ENCODE assay signal across 11 mouse cellular contexts in the genomic region with DNA sequence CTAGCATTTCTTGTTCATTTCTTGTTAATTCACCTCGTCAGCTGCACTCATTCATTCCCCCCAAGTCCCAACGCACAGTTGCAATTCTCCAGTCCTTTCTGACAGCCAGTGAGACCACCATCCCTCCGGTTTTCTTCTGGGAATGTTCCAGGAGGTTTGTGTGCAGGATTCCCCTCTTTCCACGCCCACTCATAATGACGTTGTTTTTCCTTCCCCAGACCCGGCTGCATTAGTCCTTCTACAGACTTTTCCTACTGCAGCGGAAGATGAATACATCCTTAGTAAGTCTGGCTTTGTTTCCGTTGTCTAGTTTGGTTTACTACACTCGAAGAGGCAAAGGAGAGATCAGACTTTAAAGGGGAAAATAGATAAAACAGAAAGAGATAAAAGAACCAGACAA. TPM values are rescaled to one million over a fixed set of nuclear protein-coding genes. Genes with fewer than 3 reads are reported as not detected.
DNase-seq lines count a peak whose midpoint lies in the region; ATAC-seq and TF ChIP-seq lines count a peak whose summit lies in the region.
"Had no signal": no experiment of that assay in that cellular context is flagged by ENCODE, and none has a peak within 500 bp of the region (broad histone marks: within the 10 kb centered on the region; RNA-seq: fewer than 3 reads in every experiment).

No protein-coding gene starts in this region.

- H3K36me3 ChIP-seq in heart, embryonic 14.5 days (ENCODE audit: control insufficient read depth, insufficient read depth, low read length), result peaks cover 44% of the 10 kb centered on the region
- H3K36me3 ChIP-seq in MEL (ENCODE audit: control insufficient read depth in 1 of 2, insufficient read depth in 2 of 2, low read length in 2 of 2) (peaks cover 4 to 10% of the 10 kb centered on the region in 2 experiments; a peak in 3 of 4 replicates), macrophage (ENCODE audit: inconsistent target) (peaks cover 19% of the 10 kb centered on the region)
- no peaks in the 10 kb centered on the region; the same call in 1 of the 2 replicates for H3K36me3 ChIP-seq in hindbrain, embryonic 11.5 days (ENCODE audit: control insufficient read depth, insufficient read depth, low read length)

- no peak for TF ChIP-seq CTCF in MEL (IDR thresholded peaks at IDR 0.05 in 2 of 3, conservative IDR thresholded peaks at IDR 0.05 in 1 of 3; ENCODE audit: control insufficient read depth in 1 of 3, insufficient read depth in 1 of 3, low read depth in 2 of 3, low read length in 3 of 3, poor library complexity in 1 of 3, severe bottlenecking in 1 of 3)

- TF ChIP-seq EP300 in MEL (IDR thresholded peaks at IDR 0.05; ENCODE audit: low read depth in 1 of 2, low read length in 2 of 2), result no peak

- DNase-seq in heart, adult 8-10 months (ENCODE audit: low spot score), result no peak
- no peak for DNase-seq in MEL (ENCODE audit: low read depth, low spot score)
- no peak for DNase-seq in hindbrain, embryonic 11.5 days (ENCODE audit: low spot score)
- no peak for DNase-seq in frontal cortex, postnatal 10 days (ENCODE audit: low spot score in 2 of 2)
- no peak for DNase-seq in urinary bladder, adult 18-20 months (ENCODE audit: low spot score in 2 of 2)
- DNase-seq in ovary, adult 18-20 months (ENCODE audit: low spot score), result no peak
- DNase-seq: cerebellum, adult 9-10 months had no signal

- peaks cover 8% of the 10 kb centered on the region for H3K79me2 ChIP-seq in MEL (ENCODE audit: control insufficient read depth, insufficient read depth, low read length, poor library complexity)
- peaks cover 8% of the 10 kb centered on the region; the same call in 1 of the 2 replicates for H3K79me2 ChIP-seq in macrophage (ENCODE audit: inconsistent target)

- peak overlapping the region; percentile 92 for H3K4me2 ChIP-seq in heart, embryonic 14.5 days (ENCODE audit: low read length)
- peak overlapping the region; percentile 80 for H3K4me2 ChIP-seq in hindbrain, embryonic 11.5 days (replicated peaks; ENCODE audit: low read depth, low read length)

- TF ChIP-seq POLR2A in MEL (IDR thresholded peaks at IDR 0.05; ENCODE audit: control insufficient read depth in 1 of 2, insufficient read depth in 1 of 2, low read depth in 1 of 2, low read length in 2 of 2, poor library complexity in 1 of 2), result no peak

- H3K9me3 ChIP-seq in heart, embryonic 14.5 days (ENCODE audit: control insufficient read depth, low read length), result no peaks in the 10 kb centered on the region
- H3K9me3 ChIP-seq in MEL (replicated peaks; ENCODE audit: insufficient read depth, low read length), result no peaks in the 10 kb centered on the region
- no peaks in the 10 kb centered on the region for H3K9me3 ChIP-seq in hindbrain, embryonic 11.5 days (ENCODE audit: control insufficient read depth, low read length)

- WGBS in heart, embryonic 14.5 days, result 36% methylated on average over 9 of the region's 9 CpGs
- WGBS in hindbrain, embryonic 11.5 days, result 58% methylated on average over 9 of the region's 9 CpGs
- 51% methylated on average over 9 of the region's 9 CpGs for WGBS in macrophage (ENCODE audit: missing documents)

- H3K4me1 ChIP-seq in heart, embryonic 14.5 days (ENCODE audit: control insufficient read depth in 2 of 2, insufficient read depth in 2 of 2, low read length in 2 of 2), result peaks cover 7 to 9% of the 10 kb centered on the region in 2 experiments
- peaks cover 0 to 17% of the 10 kb centered on the region in 2 experiments; a peak in 2 of 4 replicates for H3K4me1 ChIP-seq in MEL (ENCODE audit: control insufficient read depth in 1 of 2, insufficient read depth in 2 of 2, low read length in 2 of 2)
- H3K4me1 ChIP-seq in hindbrain, embryonic 11.5 days (replicated peaks; ENCODE audit: control insufficient read depth, insufficient read depth, low read length), result no peaks in the 10 kb centered on the region

- peak overlapping the region; percentile 85 to 87; a peak in 3 of 4 replicates for H3K4me3 ChIP-seq in heart, embryonic 14.5 days (ENCODE audit: control insufficient read depth in 1 of 2, insufficient read depth in 1 of 2, low read depth in 1 of 2, low read length in 2 of 2)
- H3K4me3 ChIP-seq in MEL (ENCODE audit: control insufficient read depth in 1 of 2, insufficient read depth in 1 of 2, low read depth in 2 of 2, low read length in 2 of 2), result peak overlapping the region; percentile 63 to 86
- H3K4me3 ChIP-seq in hindbrain, embryonic 11.5 days (ENCODE audit: low read depth, low read length), result peak overlapping the region; percentile 87
- peak overlapping the region; percentile 60; the same call in 1 of the 2 replicates for H3K4me3 ChIP-seq in macrophage (ENCODE audit: inconsistent target)

- ATAC-seq in heart, embryonic 14.5 days (ENCODE audit: insufficient number of reproducible peaks, insufficient read depth, low FRiP score, low read depth), result no peak
- ATAC-seq in hindbrain, embryonic 11.5 days (ENCODE audit: low FRiP score), result no peak

- no peak for TF ChIP-seq RAD21 in MEL (IDR thresholded peaks at IDR 0.05; ENCODE audit: low read depth, low read length)

- H3K9ac ChIP-seq in heart, embryonic 14.5 days (ENCODE audit: low read length), result peak overlapping the region; percentile 93
- H3K9ac ChIP-seq in MEL (ENCODE audit: control insufficient read depth, low read depth, low read length, poor library complexity, severe bottlenecking), result peak overlapping the region; percentile 86
- peak overlapping the region; percentile 95; the same call in 1 of the 2 replicates for H3K9ac ChIP-seq in hindbrain, embryonic 11.5 days (ENCODE audit: low read depth, low read length)

- H3K27me3 ChIP-seq in heart, embryonic 14.5 days (ENCODE audit: control insufficient read depth, insufficient read depth, low read length), result no peaks in the 10 kb centered on the region
- no peaks in the 10 kb centered on the region for H3K27me3 ChIP-seq in MEL (ENCODE audit: control insufficient read depth in 1 of 2, insufficient read depth in 2 of 2, low read length in 2 of 2)
- H3K27me3 ChIP-seq in hindbrain, embryonic 11.5 days (ENCODE audit: control insufficient read depth, insufficient read depth, low read length), result no peaks in the 10 kb centered on the region

- no peak overlapping the region for H3K27ac ChIP-seq in heart, embryonic 14.5 days (replicated peaks in 1 of 2; ENCODE audit: control insufficient read depth in 1 of 2, insufficient read depth in 1 of 2, low read depth in 2 of 2, low read length in 2 of 2)
- H3K27ac ChIP-seq in MEL (ENCODE audit: control insufficient read depth, low read depth, low read length), result no peak overlapping the region
- H3K27ac ChIP-seq in hindbrain, embryonic 11.5 days (ENCODE audit: low read depth, low read length), result no peak overlapping the region
- no peak overlapping the region for H3K27ac ChIP-seq in macrophage

RNA-seq across cellular contexts. Expression of a gene that starts 1.1 kb away (rescaled TPM):
- 9.4 and 9.7 TPM in 2 replicates for polyA plus RNA-seq in heart, embryonic 14.5 days (2014; fragmentation: Nextera tagmentation; extraction: Ambion mirVana)
- 1 to 10 TPM; 8.7 to 9.6 (median 9.2) TPM for total RNA-seq in heart, adult 8-10 months (2022)
- total RNA-seq in MEL (2012; rRNA removed), result 15.5 and 17.3 TPM in 2 replicates
- polyA plus RNA-seq in MEL (2012; ENCODE audit: insufficient read depth in 1 of 2, insufficient read length in 2 of 2, low read depth in 1 of 2, low replicate concordance in 2 of 2, missing spikeins in 1 of 2) (10 to 100 TPM; 15.2 to 56.3 TPM), macrophage (2018) (4.7 to 6.0 TPM (median 5.2 TPM) in 3 replicates)
- polyA plus RNA-seq in hindbrain, embryonic 11.5 days (2014; fragmentation: Nextera tagmentation; extraction: Ambion mirVana), result 20.3 and 24.3 TPM in 2 replicates
- 10 to 100 TPM in 16 of 26 experiments, 1 to 10 TPM in 10; 2.8 to 35.9 (median 13.1) TPM for total RNA-seq in macrophage (2018; cell fraction: chromatin; rRNA removed)
- 1 to 10 TPM in 24 of 26 experiments, under 1 TPM in 2; 0.80 to 9.5 (median 4.7) TPM for total RNA-seq in macrophage (2018; cell fraction: cytosol; rRNA removed)
- 10 to 100 TPM in 10 of 26 experiments, 1 to 10 TPM in 16; 1.7 to 41.1 (median 7.4) TPM for total RNA-seq in macrophage (2018; cell fraction: nucleus; rRNA removed)

RNA-seq across cellular contexts. Expression of a gene that starts 9.3 kb away (rescaled TPM):
- not detected in 2 replicates for polyA plus RNA-seq in heart, embryonic 14.5 days (2014; fragmentation: Nextera tagmentation; extraction: Ambion mirVana)
- not detected for total RNA-seq in heart, adult 8-10 months (2022)
- not detected in 2 replicates for total RNA-seq in MEL (2012; rRNA removed)
- polyA plus RNA-seq in MEL (2012; ENCODE audit: insufficient read depth in 1 of 2, insufficient read length in 2 of 2, low read depth in 1 of 2, low replicate concordance in 2 of 2, missing spikeins in 1 of 2), result not detected
- not detected in 2 replicates for polyA plus RNA-seq in hindbrain, embryonic 11.5 days (2014; fragmentation: Nextera tagmentation; extraction: Ambion mirVana)
- not detected for total RNA-seq in macrophage (2018; cell fraction: chromatin; rRNA removed)
- total RNA-seq in macrophage (2018; cell fraction: cytosol; rRNA removed), result not detected
- not detected for total RNA-seq in macrophage (2018; cell fraction: nucleus; rRNA removed)
- not detected in 3 replicates for polyA plus RNA-seq in macrophage (2018)
- total RNA-seq: ES-E14; left cerebral cortex, postnatal 25 days had no signal

RNA-seq across cellular contexts. Expression of a gene that starts 33.8 kb away (rescaled TPM):
- polyA plus RNA-seq in heart, embryonic 14.5 days (2014; fragmentation: Nextera tagmentation; extraction: Ambion mirVana), result 1.1 and 1.6 TPM in 2 replicates
- total RNA-seq in heart, adult 8-10 months (2022), result 1 to 10 TPM; 5.1 to 6.4 (median 5.5) TPM
- total RNA-seq in MEL (2012; rRNA removed), result 3.1 and 4.8 TPM in 2 replicates
- polyA plus RNA-seq in MEL (2012; ENCODE audit: insufficient read depth in 1 of 2, insufficient read length in 2 of 2, low read depth in 1 of 2, low replicate concordance in 2 of 2, missing spikeins in 1 of 2) (1 to 10 TPM in 1 of 2 experiments, not detected in 1; 4.3 TPM), macrophage (2018) (2.5 TPM in 3 replicates)
- polyA plus RNA-seq in hindbrain, embryonic 11.5 days (2014; fragmentation: Nextera tagmentation; extraction: Ambion mirVana), result 3.4 and 3.6 TPM in 2 replicates
- 10 to 100 TPM in 3 of 26 experiments, 1 to 10 TPM in 19, under 1 TPM in 4; 0.37 to 16.1 (median 4.2) TPM for total RNA-seq in macrophage (2018; cell fraction: chromatin; rRNA removed)
- total RNA-seq in macrophage (2018; cell fraction: cytosol; rRNA removed), result 1 to 10 TPM in 19 of 26 experiments, under 1 TPM in 7; 0.33 to 4.3 (median 2.3) TPM
- 1 to 10 TPM in 23 of 26 experiments, under 1 TPM in 3; 0.58 to 7.6 (median 3.2) TPM for total RNA-seq in macrophage (2018; cell fraction: nucleus; rRNA removed)

RNA-seq across cellular contexts. Expression of a gene that starts 55.2 kb away (rescaled TPM):
- polyA plus RNA-seq in heart, embryonic 14.5 days (2014; fragmentation: Nextera tagmentation; extraction: Ambion mirVana), result not detected in 2 replicates
- total RNA-seq in heart, adult 8-10 months (2022), result not detected
- total RNA-seq in MEL (2012; rRNA removed), result not detected in 2 replicates
- polyA plus RNA-seq in MEL (2012; ENCODE audit: insufficient read depth in 1 of 2, insufficient read length in 2 of 2, low read depth in 1 of 2, low replicate concordance in 2 of 2, missing spikeins in 1 of 2) (not detected), macrophage (2018) (not detected in 3 replicates)
- not detected in 2 replicates for polyA plus RNA-seq in hindbrain, embryonic 11.5 days (2014; fragmentation: Nextera tagmentation; extraction: Ambion mirVana)
- not detected for total RNA-seq in macrophage (2018; cell fraction: chromatin; rRNA removed)
- not detected for total RNA-seq in macrophage (2018; cell fraction: cytosol; rRNA removed)
- not detected for total RNA-seq in macrophage (2018; cell fraction: nucleus; rRNA removed)
- total RNA-seq: left cerebral cortex, postnatal 25 days had no signal

RNA-seq across cellular contexts. Expression of a gene that starts 55.5 kb away (rescaled TPM):
- 9.1 and 9.6 TPM in 2 replicates for polyA plus RNA-seq in heart, embryonic 14.5 days (2014; fragmentation: Nextera tagmentation; extraction: Ambion mirVana)
- 1 to 10 TPM; 3.2 to 4.6 (median 4.0) TPM for total RNA-seq in heart, adult 8-10 months (2022)
- total RNA-seq in MEL (2012; rRNA removed), result 5.4 and 7.5 TPM in 2 replicates
- polyA plus RNA-seq in MEL (2012; ENCODE audit: insufficient read depth in 1 of 2, insufficient read length in 2 of 2, low read depth in 1 of 2, low replicate concordance in 2 of 2, missing spikeins in 1 of 2) (1 to 10 TPM in 1 of 2 experiments, not detected in 1; 7.4 TPM), macrophage (2018) (4.6 to 4.9 TPM (median 4.8 TPM) in 3 replicates)
- polyA plus RNA-seq in hindbrain, embryonic 11.5 days (2014; fragmentation: Nextera tagmentation; extraction: Ambion mirVana), result 12.7 and 17.0 TPM in 2 replicates
- 10 to 100 TPM; 15.3 to 72.3 (median 40.3) TPM for total RNA-seq in macrophage (2018; cell fraction: chromatin; rRNA removed)
- total RNA-seq in macrophage (2018; cell fraction: cytosol; rRNA removed), result 1 to 10 TPM in 23 of 26 experiments, under 1 TPM in 3; 0.51 to 6.0 (median 2.8) TPM
- 10 to 100 TPM in 23 of 26 experiments, 1 to 10 TPM in 3; 5.7 to 46.8 (median 19.6) TPM for total RNA-seq in macrophage (2018; cell fraction: nucleus; rRNA removed)
